Mouse (Mus musculus): ENCODE measurements around the gene Net1. TPM values are rescaled to one million over a fixed set of nuclear protein-coding genes. Genes with fewer than 3 reads are reported as not detected.
"Not testable (repeated sequence)": the region's sequence is repeated elsewhere in the genome, so short reads cannot be mapped to it uniquely, and the experiment has no call there.

Gene Net1
- total RNA-seq (2021), result 10 to 100 TPM; 44.0 to 50.3 TPM

DNA sequence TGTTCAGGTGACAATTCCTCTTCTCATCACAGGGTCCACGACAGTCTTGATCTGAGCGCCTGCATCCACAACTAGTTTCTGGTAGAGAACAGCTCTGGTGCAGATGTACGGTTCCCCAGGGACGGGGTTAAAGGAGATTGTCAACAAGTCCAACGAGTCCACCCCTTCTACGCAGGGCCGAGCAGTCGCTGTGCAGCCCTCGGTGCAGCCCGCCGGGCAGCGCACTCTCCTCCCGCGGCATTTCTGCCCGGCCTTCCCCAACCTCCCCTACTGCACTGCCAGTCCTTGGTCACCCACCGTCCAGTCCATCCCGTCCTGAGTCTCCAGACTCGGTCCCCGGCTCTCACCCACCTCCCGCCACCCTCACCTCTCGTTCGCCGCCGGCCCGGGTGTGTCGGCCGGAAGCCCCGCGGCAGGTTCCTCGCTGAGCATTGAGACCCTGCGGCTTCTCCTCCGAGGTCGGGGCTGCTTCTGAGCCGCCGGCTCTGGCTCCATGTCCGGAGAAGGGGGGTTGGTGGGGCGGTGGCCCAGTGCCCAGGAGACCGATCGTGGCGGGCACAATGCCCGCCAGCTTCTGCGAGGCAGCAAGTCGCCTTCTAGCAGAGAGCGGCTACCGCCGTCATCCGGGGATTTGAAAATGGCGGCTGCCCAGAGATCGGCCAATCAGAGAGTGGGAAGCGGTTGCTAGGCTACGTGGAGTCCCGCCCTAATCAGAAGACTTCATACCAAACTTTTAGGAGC is at the start of gene Net1, which contains the start of gene Tubal3:
Net1 (minus strand) TSS at position 650 of the 741 bp plus-strand sequence.
Tubal3 (plus strand) TSS at position 704 of the 741 bp plus-strand sequence.
- DNase-seq (ENCODE audit: low spot score in 2 of 2), result peak; percentile 87 to 90
- intact Hi-C loops (cut with DNase I), result no loop called here

DNA sequence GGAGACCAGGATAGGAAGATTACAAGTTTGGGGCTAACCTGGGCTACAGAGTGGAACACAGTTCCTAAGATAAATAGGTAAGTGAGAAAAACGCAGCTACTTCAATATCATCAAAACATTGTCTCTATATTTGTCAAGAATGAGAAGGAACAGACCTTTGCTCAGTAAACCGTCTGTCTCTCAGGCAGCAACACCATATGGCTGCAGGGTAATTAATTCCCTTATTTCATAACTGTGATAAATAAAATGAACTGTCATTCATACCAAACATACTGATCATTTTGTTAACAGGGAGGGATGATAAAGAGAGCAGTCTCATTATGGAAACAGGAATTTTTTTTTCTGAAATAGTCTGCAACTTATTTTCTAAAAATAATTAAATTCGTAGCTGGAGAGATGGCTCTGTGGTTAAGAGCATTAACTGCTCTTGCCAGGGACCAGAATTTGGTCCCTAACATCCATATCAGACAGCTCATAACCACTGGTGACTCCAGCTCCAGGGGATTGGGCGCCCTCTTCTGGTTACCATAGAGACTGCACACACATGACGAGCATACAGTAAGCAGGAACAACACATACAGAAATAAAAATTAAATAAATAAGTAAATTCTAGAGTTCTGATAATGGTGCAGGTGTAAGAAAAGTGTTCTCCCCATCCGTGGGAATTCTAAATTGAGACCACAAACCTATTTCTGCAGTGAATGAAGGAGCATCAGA is 33.3 kb upstream of the Net1 start:
- intact Hi-C loops (cut with DNase I), result no loop called here
- DNase-seq (ENCODE audit: low spot score in 2 of 2), result no peak

GRCm38 (mm10) chr13:3949477-3949876 is 31.5 kb upstream of the Net1 start:
- no peak for DNase-seq (ENCODE audit: low spot score in 2 of 2)
- intact Hi-C loops (cut with DNase I), result no loop called here

- intact Hi-C loops (cut with DNase I), result no loop called here
- DNase-seq (ENCODE audit: low spot score in 2 of 2), result no peak
These were observed 29.2 kb upstream of the Net1 start for GRCm38 (mm10) chr13:3947267-3947666.

GRCm38 (mm10) chr13:3945249-3945648 is 27.2 kb upstream of the Net1 start, which contains the start of gene Ucn3:
TSS of gene Ucn3 (minus strand) at chr13:3945349.
- intact Hi-C loops (cut with DNase I), result no loop called here
- DNase-seq (ENCODE audit: low spot score in 2 of 2), result no peak

DNA sequence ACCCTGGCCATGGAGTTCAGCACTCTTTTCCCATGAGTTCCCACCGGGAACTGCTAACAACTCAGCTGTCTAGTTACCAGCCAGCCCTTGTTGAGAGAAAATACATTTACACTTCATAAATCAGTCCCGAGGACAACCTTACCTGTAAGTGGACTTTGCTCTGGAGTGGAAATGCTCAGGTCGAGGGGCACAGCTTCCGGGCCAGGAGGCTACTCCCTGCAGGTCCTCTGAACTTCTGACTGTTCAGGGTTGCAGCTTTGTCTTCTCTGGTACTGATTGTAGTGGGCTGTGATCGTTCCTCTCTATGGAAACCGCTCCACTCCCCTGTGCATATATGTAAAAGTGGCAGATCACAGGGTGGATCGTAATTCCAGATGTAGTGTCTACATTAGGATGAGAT is 26.7 kb upstream of the Net1 start:
- no peak for DNase-seq (ENCODE audit: low spot score in 2 of 2)
- intact Hi-C loops (cut with DNase I), result no loop called here

DNA sequence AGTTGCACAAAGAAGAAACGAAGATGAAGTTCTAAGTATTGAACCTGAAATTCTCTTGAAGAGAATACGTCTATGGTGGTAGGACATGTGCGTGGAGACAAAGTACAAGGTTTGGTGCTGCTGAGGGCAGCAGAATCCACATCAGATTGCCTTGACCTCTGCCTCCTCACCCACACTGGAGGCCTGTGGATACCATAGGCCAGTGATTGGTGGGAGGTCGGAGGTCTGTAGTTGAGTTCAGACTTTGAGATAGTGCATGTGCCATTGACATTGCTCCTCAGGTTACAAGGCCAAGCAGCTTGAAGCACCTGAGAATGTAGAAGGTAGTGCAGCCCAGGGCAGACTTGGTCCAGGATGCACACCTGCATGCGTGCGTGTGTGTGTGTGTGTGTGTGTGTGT is 8.0 kb upstream of the Net1 start:
- no peak for DNase-seq (ENCODE audit: low spot score in 2 of 2)
- intact Hi-C loops (cut with DNase I), result no loop called here

DNA sequence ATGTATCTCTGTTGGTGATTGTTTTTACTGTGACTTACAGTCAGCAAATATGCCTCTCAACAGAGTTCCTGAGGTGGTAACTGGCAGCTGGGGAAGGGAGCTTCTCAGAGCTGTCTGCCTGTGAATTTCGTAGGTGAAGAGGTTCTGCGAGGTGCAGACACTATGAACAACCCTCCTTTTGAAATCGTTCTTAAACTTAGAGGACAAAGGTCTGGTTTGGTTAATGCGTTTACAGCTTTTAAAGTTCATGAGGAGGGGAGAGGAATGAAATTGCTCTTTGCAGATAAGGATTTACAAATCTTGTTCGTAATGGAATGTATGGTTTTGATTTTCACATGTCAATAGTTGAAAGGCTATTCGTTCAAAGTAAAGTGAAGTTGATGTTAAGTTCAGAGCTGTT is 7.6 kb upstream of the Net1 start:
- intact Hi-C loops (cut with DNase I), result no loop called here
- DNase-seq (ENCODE audit: low spot score in 2 of 2), result no peak

DNA sequence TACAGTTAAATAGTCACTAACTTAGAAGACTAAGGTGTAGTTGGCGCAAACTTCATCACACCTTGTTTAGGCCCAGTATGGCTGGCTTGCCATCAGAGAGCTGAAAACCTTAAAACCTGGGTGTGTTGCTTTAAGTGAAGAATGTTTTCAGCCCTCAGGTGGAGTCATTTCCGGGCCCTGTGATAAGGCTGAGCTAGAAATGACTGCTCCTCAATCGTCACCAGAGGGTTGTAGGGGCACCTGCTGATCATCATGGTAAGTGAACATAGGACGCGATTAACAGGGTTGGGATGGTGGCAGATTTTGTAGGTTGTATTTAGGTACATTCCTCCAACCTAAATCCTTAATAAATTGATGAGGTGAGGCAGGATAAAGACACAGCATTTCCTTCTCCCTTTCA is 6.5 kb upstream of the Net1 start:
- intact Hi-C loops (cut with DNase I), result no loop called here
- DNase-seq (ENCODE audit: low spot score in 2 of 2), result no peak

DNA sequence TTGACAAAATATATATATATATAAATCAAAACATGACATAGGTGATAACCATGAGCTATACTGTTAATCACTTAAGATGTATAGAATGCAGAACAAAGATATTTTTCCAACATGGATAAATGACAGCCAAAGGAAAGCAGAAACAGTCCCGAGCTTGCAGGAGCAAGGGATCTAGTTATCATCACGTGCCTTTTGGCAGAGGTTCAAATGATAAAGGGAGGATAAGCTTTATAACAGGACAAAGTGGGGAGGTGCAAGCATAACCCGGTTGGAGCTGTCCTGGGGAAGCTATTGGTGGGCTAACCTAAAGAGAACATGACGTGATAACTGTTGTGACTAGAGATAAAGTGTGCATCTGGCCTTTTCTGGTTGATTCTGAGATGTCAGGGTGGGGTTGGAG is 4.5 kb downstream of the Net1 start:
- DNase-seq (ENCODE audit: low spot score in 2 of 2), result no peak
- intact Hi-C loops (cut with DNase I), result no loop called here

GRCm38 (mm10) chr13:3910356-3910755 is 7.7 kb downstream of the Net1 start:
- intact Hi-C loops (cut with DNase I), result no loop called here
- no peak for DNase-seq (ENCODE audit: low spot score in 2 of 2)

DNA sequence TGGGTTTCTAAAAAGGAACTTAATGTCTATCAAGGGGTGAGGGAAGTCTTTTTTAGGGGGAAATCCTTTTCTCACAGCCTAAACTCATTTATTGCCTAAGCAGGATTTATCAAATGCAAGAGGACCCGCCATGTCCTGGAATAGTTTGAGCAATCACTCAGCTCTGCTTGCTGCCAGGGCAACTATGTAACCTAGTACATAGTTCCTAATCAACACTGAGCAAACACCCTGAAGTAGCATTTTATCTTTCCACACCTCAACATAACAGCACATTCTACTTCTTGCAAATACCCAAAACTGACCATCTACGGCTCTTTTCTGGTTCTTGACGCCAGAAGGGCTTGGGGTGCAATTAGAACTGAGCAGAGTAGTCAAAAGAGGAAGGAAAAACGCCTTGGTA is 9.8 kb downstream of the Net1 start:
- intact Hi-C loops (cut with DNase I), result no loop called here
- no peak for DNase-seq (ENCODE audit: low spot score in 2 of 2)

- intact Hi-C loops (cut with DNase I), result no loop called here
- no peak for DNase-seq (ENCODE audit: low spot score in 2 of 2)
These were observed 10.8 kb downstream of the Net1 start for GRCm38 (mm10) chr13:3907151-3907696.

DNA sequence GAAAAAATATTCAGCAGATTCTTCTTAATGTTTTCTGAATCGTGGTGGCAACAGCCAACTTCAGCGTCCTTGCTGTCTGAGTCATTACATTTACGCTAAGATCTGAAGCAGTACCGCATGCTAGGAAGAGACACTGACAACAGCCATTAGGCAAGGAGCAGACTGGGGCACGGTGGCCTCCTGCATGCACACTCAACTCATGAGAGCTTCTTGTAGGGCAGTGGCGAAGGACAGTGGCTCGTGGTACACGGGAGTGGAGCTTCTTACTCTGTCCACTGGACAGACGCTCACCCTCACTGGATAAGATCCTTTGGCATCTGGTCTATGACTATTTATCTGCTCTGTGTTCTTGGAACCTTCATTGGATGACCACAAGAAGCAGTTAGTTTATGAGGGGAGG is 18.7 kb downstream of the Net1 start:
- intact Hi-C loops (cut with DNase I), result no loop called here
- DNase-seq (ENCODE audit: low spot score in 2 of 2), result no peak

DNA sequence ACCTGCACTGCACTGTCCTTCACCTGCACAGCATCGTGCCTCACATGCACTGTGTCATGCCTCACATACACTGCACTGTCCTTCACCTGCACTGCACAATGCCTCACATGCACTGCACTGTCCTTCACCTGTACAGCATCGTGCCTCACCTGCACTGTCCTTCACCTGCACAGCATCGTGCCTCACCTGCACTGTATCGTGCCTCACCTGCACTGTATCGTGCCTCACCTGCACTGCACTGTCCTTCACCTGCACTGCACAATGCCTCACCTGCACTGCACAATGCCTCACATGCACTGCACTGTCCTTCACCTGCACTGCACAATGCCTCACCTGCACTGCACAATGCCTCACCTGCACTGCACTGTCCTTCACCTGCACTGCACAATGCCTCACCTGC is 19.8 kb downstream of the Net1 start:
- DNase-seq (ENCODE audit: low spot score in 2 of 2); intact Hi-C loops (cut with DNase I): not testable (repeated sequence)

GRCm38 (mm10) chr13:3896913-3897312 is 21.1 kb downstream of the Net1 start:
- DNase-seq (ENCODE audit: low spot score in 2 of 2), result peak; percentile 77 to 81
- intact Hi-C loops (cut with DNase I), result loop anchor here (1.0 to 2.0 kb wide), 2 partner anchors 104 to 232 kb away; no protein-coding TSS in a partner anchor

- DNase-seq (ENCODE audit: low spot score in 2 of 2), result no peak
- intact Hi-C loops (cut with DNase I), result loop anchor here (2.0 kb wide), 1 partner anchor 105 kb away; no protein-coding TSS in a partner anchor
These were observed 22.0 kb downstream of the Net1 start for GRCm38 (mm10) chr13:3896032-3896431.

DNA sequence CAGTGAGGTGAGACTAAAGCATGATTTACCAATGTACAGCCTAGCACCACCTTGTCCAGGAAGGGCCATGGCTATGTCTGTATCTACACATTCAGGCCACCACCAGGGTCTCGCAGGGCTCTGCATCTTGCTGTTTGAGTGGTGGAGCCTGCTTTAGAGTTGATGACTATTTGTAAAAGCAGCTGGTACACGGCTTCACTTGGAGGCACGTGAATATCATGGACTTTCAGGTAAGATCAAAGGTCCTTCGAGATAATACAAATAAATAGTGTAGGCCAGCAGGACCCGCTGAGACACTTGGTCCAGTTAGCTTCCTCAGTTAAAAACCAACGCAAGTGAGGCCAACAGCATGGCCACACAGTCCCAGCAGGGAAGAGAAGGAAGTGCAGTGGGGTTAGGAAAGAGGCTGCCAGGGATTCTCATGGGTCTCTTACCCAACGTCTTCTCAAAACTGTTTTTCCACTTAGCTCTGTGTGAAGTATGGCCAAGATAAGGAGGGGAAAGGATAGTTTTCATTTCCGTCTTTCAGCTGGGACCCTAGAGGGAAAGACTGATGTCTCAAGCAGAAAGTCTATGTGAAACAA is 22.5 kb downstream of the Net1 start:
- DNase-seq (ENCODE audit: low spot score in 2 of 2), result no peak
- intact Hi-C loops (cut with DNase I), result no loop called here

DNA sequence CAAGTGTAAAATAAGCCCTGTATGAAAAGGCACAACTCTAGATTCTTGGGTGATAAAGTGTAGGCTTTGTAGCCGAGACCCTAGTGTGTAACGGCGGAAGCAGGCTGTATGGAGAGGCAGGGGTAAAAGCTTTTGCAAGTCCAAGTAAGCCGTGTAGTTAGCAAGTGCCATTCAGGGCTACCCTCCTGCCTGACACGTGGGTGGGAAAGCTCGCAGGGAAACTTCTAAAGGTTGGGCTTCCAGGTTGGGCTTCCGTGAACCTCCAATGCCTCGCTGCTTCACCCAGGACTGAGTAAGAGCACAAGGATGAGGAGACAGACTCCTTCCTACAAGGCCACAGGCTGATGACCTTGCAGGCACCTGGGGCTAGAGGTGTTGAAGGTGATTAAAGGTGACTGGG is 23.5 kb downstream of the Net1 start:
- no peak for DNase-seq (ENCODE audit: low spot score in 2 of 2)
- intact Hi-C loops (cut with DNase I), result no loop called here

GRCm38 (mm10) chr13:3893126-3893734 is 24.8 kb downstream of the Net1 start:
- intact Hi-C loops (cut with DNase I), result loop anchor here (2.0 kb wide), 1 partner anchor 116 kb away; no protein-coding TSS in a partner anchor
- DNase-seq (ENCODE audit: low spot score in 2 of 2), result peak; percentile 89 to 94

All from left cerebral cortex, postnatal 25 days (tissue).